Mouse (Mus musculus) hindbrain, embryonic 14.5 days (tissue): ENCODE data around the gene Vezt. TPM values are rescaled to one million over a fixed set of nuclear protein-coding genes. Genes with fewer than 3 reads are reported as not detected.

ENCODE experiments used
- ATAC-seq: fragments of 200-750 bp; cut with Nextera tagmentation; 2 replicates; pipeline ENCODE4 v1.8.0; 2017; ENCODE audit warnings: moderate number of reproducible peaks, mild to moderate bottlenecking, moderate TSS enrichment, moderate library complexity; ENCODE audit not compliant: low FRiP score
- DNase-seq: peaks from one replicate; pipeline ENCODE4 v3.0.0-alpha.2; 2015; ENCODE audit warnings: low spot score
- H3K27ac ChIP-seq: fragments of 300-500 bp; sonication (generic); 2 replicates; pipeline ENCODE4 v1.5.1; 2014; ENCODE audit warnings: mild to moderate bottlenecking, moderate library complexity
- H3K27me3 ChIP-seq: fragments of 300-500 bp; sonication (generic); 2 replicates; pipeline ENCODE4 v1.6.1; 2014; ENCODE audit warnings: mild to moderate bottlenecking, low read length, mixed read lengths; ENCODE audit not compliant: control insufficient read depth, insufficient read depth
- H3K36me3 ChIP-seq: fragments of 300-500 bp; sonication (generic); replicated peaks from 2 replicates; pipeline ENCODE4 v1.6.1; 2014; ENCODE audit not compliant: control insufficient read depth, insufficient read depth
- H3K4me1 ChIP-seq: fragments of 300-500 bp; sonication (generic); replicated peaks from 2 replicates; pipeline ENCODE4 v1.6.1; 2014; ENCODE audit warnings: antibody characterized with exemption, low read length, mixed read lengths; ENCODE audit not compliant: control insufficient read depth, insufficient read depth
- H3K4me2 ChIP-seq: fragments of 300-500 bp; sonication (generic); replicated peaks from 2 replicates; pipeline ENCODE4 v1.6.1; 2014; ENCODE audit warnings: mild to moderate bottlenecking, moderate library complexity
- H3K4me3 ChIP-seq: fragments of 300-500 bp; sonication (generic); replicated peaks from 2 replicates; pipeline ENCODE4 v1.5.1; 2014; ENCODE audit warnings: mild to moderate bottlenecking, low read length
- H3K9ac ChIP-seq: fragments of 300-500 bp; sonication (generic); 2 replicates; pipeline ENCODE4 v1.6.1; 2014
- H3K9me3 ChIP-seq: fragments of 300-500 bp; sonication (generic); 2 replicates; pipeline ENCODE4 v1.6.1; 2016; ENCODE audit warnings: low read length; ENCODE audit not compliant: control insufficient read depth
- WGBS: fragments of 180-500 bp; shearing (Covaris S2); extraction: QIAGEN DNeasy Blood & Tissue Kit; methylation state at CpG from one replicate; pipeline ENCODE4 v1.1.7; 2014; 5-methylcytosine and 5-hydroxymethylcytosine counted together
- polyA plus RNA-seq: library from polyadenylated mRNA; unstranded; fragments of >200 nt; fragmentation: Nextera tagmentation; extraction: Ambion mirVana; gene quantifications from 2 replicates; pipeline ENCODE4 v1.2.1, GENCODE M21; 2014

Gene Vezt
- polyA plus RNA-seq, 1 experiment from 2014 or later = 56.5 TPM

GRCm38 (mm10) chr10:93999357-93999756, 36.3 kb downstream of the Vezt start:
- Histone ChIP-seq H3K9ac (no peak overlapping the region), H3K4me3 (no peak overlapping the region), H3K9me3 (no peaks in the 10 kb centered on the region), H3K27me3 (no peaks in the 10 kb centered on the region), H3K4me1 (no peaks in the 10 kb centered on the region), H3K36me3 (peaks cover 95% of the 10 kb centered on the region), H3K27ac (no peak overlapping the region), H3K4me2 (no peak overlapping the region)
- 83% methylated on average over 1 of the region's 1 CpGs for WGBS
- ATAC-seq (no peak), DNase-seq (no peak)

- Histone ChIP-seq H3K4me3 (no peak overlapping the region), H3K36me3 (peaks cover 96% of the 10 kb centered on the region)
- 96% methylated on average over 1 of the region's 1 CpGs for WGBS
Measured at GRCm38 (mm10) chr10:93995100-93995499, 40.5 kb downstream of the Vezt start.

GRCm38 (mm10) chr10:93994136-93994535, 41.5 kb downstream of the Vezt start:
- 97% methylated on average over 10 of the region's 10 CpGs for WGBS
- ATAC-seq = no peak

More at GRCm38 (mm10) chr10:93995100-93995499, 40.5 kb downstream of the Vezt start:
- Histone ChIP-seq H3K4me1 (no peaks in the 10 kb centered on the region), H3K27ac (no peak overlapping the region), H3K4me2 (no peak overlapping the region), H3K27me3 (no peaks in the 10 kb centered on the region), H3K9me3 (no peaks in the 10 kb centered on the region), H3K9ac (no peak overlapping the region)
- no peak for DNase-seq
- no peak for ATAC-seq

GRCm38 (mm10) chr10:93985357-93985756, 50.3 kb downstream of the Vezt start:
- H3K4me2 ChIP-seq = no peak overlapping the region
- no peak for DNase-seq
- no peak overlapping the region for H3K27ac ChIP-seq
- no peak for ATAC-seq
- H3K4me3 ChIP-seq = no peak overlapping the region
- H3K27me3 ChIP-seq = no peaks in the 10 kb centered on the region
- no peaks in the 10 kb centered on the region for H3K4me1 ChIP-seq
- H3K9me3 ChIP-seq = no peaks in the 10 kb centered on the region
- peaks cover 73% of the 10 kb centered on the region for H3K36me3 ChIP-seq
- no peak overlapping the region for H3K9ac ChIP-seq

More at GRCm38 (mm10) chr10:93994136-93994535, 41.5 kb downstream of the Vezt start:
- no peaks in the 10 kb centered on the region for H3K4me1 ChIP-seq
- no peak overlapping the region for H3K27ac ChIP-seq
- H3K36me3 ChIP-seq = peaks cover 95% of the 10 kb centered on the region
- DNase-seq = no peak
- H3K9ac ChIP-seq = no peak overlapping the region
- H3K4me3 ChIP-seq = no peak overlapping the region
- no peaks in the 10 kb centered on the region for H3K27me3 ChIP-seq
- H3K9me3 ChIP-seq = no peaks in the 10 kb centered on the region
- no peak overlapping the region for H3K4me2 ChIP-seq

GRCm38 (mm10) chr10:93969306-93969705, 66.3 kb downstream of the Vezt start:
- H3K36me3 ChIP-seq = peaks cover 83% of the 10 kb centered on the region
- no peak overlapping the region for H3K4me2 ChIP-seq
- no peaks in the 10 kb centered on the region for H3K9me3 ChIP-seq
- no peak overlapping the region for H3K27ac ChIP-seq
- DNase-seq (no peak), ATAC-seq (no peak)
- H3K9ac ChIP-seq = no peak overlapping the region
- H3K27me3 ChIP-seq = no peaks in the 10 kb centered on the region
- H3K4me3 ChIP-seq = no peak overlapping the region
- WGBS = 15% methylated on average over 10 of the region's 10 CpGs
- H3K4me1 ChIP-seq = no peaks in the 10 kb centered on the region

- Histone ChIP-seq H3K9ac (no peak overlapping the region), H3K27me3 (no peaks in the 10 kb centered on the region), H3K27ac (no peak overlapping the region), H3K4me2 (no peak overlapping the region), H3K36me3 (peaks cover 78% of the 10 kb centered on the region), H3K4me3 (no peak overlapping the region), H3K4me1 (no peaks in the 10 kb centered on the region), H3K9me3 (no peaks in the 10 kb centered on the region)
- DNase-seq = no peak
- ATAC-seq = no peak
Measured at GRCm38 (mm10) chr10:93967486-93967885, 68.1 kb downstream of the Vezt start.

GRCm38 (mm10) chr10:93954023-93954422, 81.6 kb downstream of the Vezt start:
- no peaks in the 10 kb centered on the region for H3K9me3 ChIP-seq

GRCm38 (mm10) chr10:93953504-93953903, 82.1 kb downstream of the Vezt start:
- Histone ChIP-seq H3K4me1 (no peaks in the 10 kb centered on the region), H3K27ac (no peak overlapping the region), H3K36me3 (no peaks in the 10 kb centered on the region), H3K9ac (no peak overlapping the region), H3K9me3 (no peaks in the 10 kb centered on the region), H3K4me3 (no peak overlapping the region), H3K4me2 (no peak overlapping the region), H3K27me3 (no peaks in the 10 kb centered on the region)
- no peak for DNase-seq
- no peak for ATAC-seq
- WGBS = 92% methylated on average over 7 of the region's 7 CpGs

More at GRCm38 (mm10) chr10:93954023-93954422, 81.6 kb downstream of the Vezt start:
- DNase-seq = no peak
- no peak overlapping the region for H3K27ac ChIP-seq
- ATAC-seq = no peak
- H3K36me3 ChIP-seq = no peaks in the 10 kb centered on the region
- H3K27me3 ChIP-seq = no peaks in the 10 kb centered on the region
- no peaks in the 10 kb centered on the region for H3K4me1 ChIP-seq
- H3K9ac ChIP-seq = no peak overlapping the region
- 92% methylated on average over 3 of the region's 3 CpGs for WGBS
- H3K4me3 ChIP-seq = no peak overlapping the region
- H3K4me2 ChIP-seq = no peak overlapping the region

GRCm38 (mm10) chr10:93950991-93951390, 84.6 kb downstream of the Vezt start:
- WGBS = 97% methylated on average over 3 of the region's 3 CpGs
- ATAC-seq = no peak

GRCm38 (mm10) chr10:93949921-93950320, 85.7 kb downstream of the Vezt start:
- Histone ChIP-seq H3K9me3 (no peaks in the 10 kb centered on the region), H3K9ac (no peak overlapping the region), H3K4me3 (no peak overlapping the region), H3K27ac (no peak overlapping the region), H3K36me3 (no peaks in the 10 kb centered on the region), H3K4me1 (no peaks in the 10 kb centered on the region), H3K4me2 (no peak overlapping the region), H3K27me3 (no peaks in the 10 kb centered on the region)
- WGBS = 96% methylated on average over 2 of the region's 2 CpGs
- DNase-seq = no peak
- no peak for ATAC-seq

More at GRCm38 (mm10) chr10:93950991-93951390, 84.6 kb downstream of the Vezt start:
- H3K36me3 ChIP-seq = no peaks in the 10 kb centered on the region
- H3K4me2 ChIP-seq = no peak overlapping the region
- H3K4me3 ChIP-seq = no peak overlapping the region
- no peaks in the 10 kb centered on the region for H3K27me3 ChIP-seq
- no peak for DNase-seq
- H3K9ac ChIP-seq = no peak overlapping the region
- H3K4me1 ChIP-seq = no peaks in the 10 kb centered on the region
- no peak overlapping the region for H3K27ac ChIP-seq
- no peaks in the 10 kb centered on the region for H3K9me3 ChIP-seq
